Mouse (Mus musculus) intestine, embryonic 15.5 days (tissue): ENCODE measurements around the gene Fam155a. TPM values are rescaled to one million over a fixed set of nuclear protein-coding genes. Genes with fewer than 3 reads are reported as not detected.

Experiments
- ATAC-seq: fragments of 200-750 bp; cut with Nextera tagmentation; 2 replicates; pipeline ENCODE4 v1.8.0; 2017; ENCODE audit warnings: moderate TSS enrichment, moderate library complexity
- H3K27ac ChIP-seq: fragments of 300-500 bp; sonication (generic); 2 replicates; pipeline ENCODE4 v1.5.1; 2015; ENCODE audit warnings: mild to moderate bottlenecking, inconsistent platforms
- H3K27me3 ChIP-seq: fragments of 300-500 bp; sonication (generic); replicated peaks from 2 replicates; pipeline ENCODE4 v1.6.1; 2015; ENCODE audit warnings: inconsistent platforms
- H3K36me3 ChIP-seq: fragments of 300-500 bp; sonication (generic); 2 replicates; pipeline ENCODE4 v1.6.1; 2015; ENCODE audit warnings: inconsistent platforms
- H3K4me1 ChIP-seq: fragments of 300-500 bp; sonication (generic); replicated peaks from 2 replicates; pipeline ENCODE4 v1.6.1; 2015; ENCODE audit warnings: inconsistent platforms
- H3K4me2 ChIP-seq: fragments of 300-500 bp; sonication (generic); replicated peaks from 2 replicates; pipeline ENCODE4 v1.6.1; 2015; ENCODE audit warnings: mild to moderate bottlenecking, inconsistent platforms
- H3K4me3 ChIP-seq: fragments of 300-500 bp; sonication (generic); replicated peaks from 2 replicates; pipeline ENCODE4 v1.5.1; 2015; ENCODE audit warnings: inconsistent platforms
- H3K9ac ChIP-seq: fragments of 300-500 bp; sonication (generic); 2 replicates; pipeline ENCODE4 v1.6.1; 2015; ENCODE audit warnings: inconsistent platforms
- H3K9me3 ChIP-seq: fragments of 300-500 bp; sonication (generic); 2 replicates; pipeline ENCODE4 v1.6.1; 2016; ENCODE audit warnings: inconsistent platforms
- WGBS: fragments of 180-500 bp; shearing (Covaris S2); methylation state at CpG from one replicate; pipeline ENCODE4 v1.1.7; 2015; 5-methylcytosine and 5-hydroxymethylcytosine counted together
- polyA plus RNA-seq: library from polyadenylated mRNA; unstranded; fragments of >200 nt; fragmentation: Nextera tagmentation; extraction: Ambion mirVana; gene quantifications from 2 replicates; pipeline ENCODE4 v1.2.1, GENCODE M21; 2015

The Fam155a gene
- polyA plus RNA-seq, 1 experiment from 2014 or later: 1.4 TPM

- Histone ChIP-seq H3K4me3 (no peak overlapping the region), H3K9me3 (no peaks in the 10 kb centered on the region), H3K27ac (no peak overlapping the region), H3K4me1 (0 out of 2 replicates have a peak, but pooled peaks cover 3% of the 10 kb centered on the region), H3K36me3 (no peaks in the 10 kb centered on the region), H3K9ac (no peak overlapping the region), H3K27me3 (no peaks in the 10 kb centered on the region), H3K4me2 (peak overlapping the region; percentile 42)
- ATAC-seq: peak; percentile 90
- 4% methylated on average over 12 of the region's 12 CpGs for WGBS
Observed at GRCm38 (mm10) chr8:9233326-9233919, 537.5 kb downstream of the Fam155a start.

- Histone ChIP-seq H3K27me3 (no peaks in the 10 kb centered on the region), H3K4me1 (no peaks in the 10 kb centered on the region), H3K36me3 (no peaks in the 10 kb centered on the region), H3K9ac (no peak overlapping the region), H3K27ac (no peak overlapping the region), H3K4me2 (no peak overlapping the region), H3K4me3 (no peak overlapping the region), H3K9me3 (no peaks in the 10 kb centered on the region)
- 33% methylated on average over 19 of the region's 19 CpGs for WGBS
- peak; percentile 78 for ATAC-seq
Observed at GRCm38 (mm10) chr8:9227779-9228464, 543.0 kb downstream of the Fam155a start.

GRCm38 (mm10) chr8:9226767-9227166 is 544.2 kb downstream of the Fam155a start:
- Histone ChIP-seq H3K9ac (no peak overlapping the region), H3K9me3 (no peaks in the 10 kb centered on the region), H3K4me1 (no peaks in the 10 kb centered on the region), H3K4me2 (no peak overlapping the region), H3K27ac (no peak overlapping the region), H3K27me3 (no peaks in the 10 kb centered on the region), H3K4me3 (no peak overlapping the region), H3K36me3 (no peaks in the 10 kb centered on the region)
- 77% methylated on average over 7 of the region's 7 CpGs for WGBS
- no peak for ATAC-seq

GRCm38 (mm10) chr8:9211751-9212150 is 559.2 kb downstream of the Fam155a start:
- Histone ChIP-seq H3K9me3 (no peaks in the 10 kb centered on the region), H3K36me3 (no peaks in the 10 kb centered on the region), H3K9ac (no peak overlapping the region), H3K4me2 (no peak overlapping the region), H3K27ac (no peak overlapping the region), H3K4me1 (no peaks in the 10 kb centered on the region), H3K27me3 (no peaks in the 10 kb centered on the region), H3K4me3 (no peak overlapping the region)
- 57% methylated on average over 4 of the region's 4 CpGs for WGBS
- no peak for ATAC-seq

GRCm38 (mm10) chr8:9207505-9208051 is 563.4 kb downstream of the Fam155a start:
- Histone ChIP-seq H3K9me3 (no peaks in the 10 kb centered on the region), H3K27ac (no peak overlapping the region), H3K4me1 (no peaks in the 10 kb centered on the region), H3K4me2 (no peak overlapping the region), H3K36me3 (no peaks in the 10 kb centered on the region), H3K27me3 (no peaks in the 10 kb centered on the region), H3K4me3 (no peak overlapping the region), H3K9ac (no peak overlapping the region)
- WGBS: 91% methylated on average over 31 of the region's 31 CpGs
- no peak for ATAC-seq

GRCm38 (mm10) chr8:9204345-9205067 is 566.5 kb downstream of the Fam155a start:
- H3K9ac ChIP-seq: no peak overlapping the region
- no peak overlapping the region for H3K4me2 ChIP-seq
- H3K4me3 ChIP-seq: no peak overlapping the region
- no peaks in the 10 kb centered on the region for H3K27me3 ChIP-seq
- no peak for ATAC-seq
- no peaks in the 10 kb centered on the region for H3K4me1 ChIP-seq
- H3K27ac ChIP-seq: no peak overlapping the region
- no peaks in the 10 kb centered on the region for H3K36me3 ChIP-seq
- no peaks in the 10 kb centered on the region for H3K9me3 ChIP-seq
- 71% methylated on average over 10 of the region's 10 CpGs for WGBS

- no peak overlapping the region for H3K4me3 ChIP-seq
- H3K9ac ChIP-seq: no peak overlapping the region
- H3K4me1 ChIP-seq: no peaks in the 10 kb centered on the region
- H3K27ac ChIP-seq: no peak overlapping the region
- H3K4me2 ChIP-seq: no peak overlapping the region
- no peaks in the 10 kb centered on the region for H3K9me3 ChIP-seq
- ATAC-seq: no peak
- 84% methylated on average over 3 of the region's 3 CpGs for WGBS
- no peaks in the 10 kb centered on the region for H3K27me3 ChIP-seq
- H3K36me3 ChIP-seq: no peaks in the 10 kb centered on the region
Observed at GRCm38 (mm10) chr8:9200099-9200498, 570.9 kb downstream of the Fam155a start.

GRCm38 (mm10) chr8:9191682-9192081 is 579.3 kb downstream of the Fam155a start:
- Histone ChIP-seq H3K4me3 (no peak overlapping the region), H3K9me3 (no peaks in the 10 kb centered on the region), H3K4me1 (no peaks in the 10 kb centered on the region), H3K36me3 (no peaks in the 10 kb centered on the region), H3K27me3 (no peaks in the 10 kb centered on the region), H3K4me2 (no peak overlapping the region), H3K27ac (no peak overlapping the region), H3K9ac (no peak overlapping the region)
- ATAC-seq: no peak
- 75% methylated on average over 3 of the region's 3 CpGs for WGBS

GRCm38 (mm10) chr8:9188616-9189015 is 582.3 kb downstream of the Fam155a start:
- no peak for ATAC-seq
- WGBS: 39% methylated on average over 4 of the region's 4 CpGs
- Histone ChIP-seq H3K9me3 (no peaks in the 10 kb centered on the region), H3K9ac (no peak overlapping the region), H3K27ac (no peak overlapping the region), H3K4me3 (no peak overlapping the region), H3K27me3 (no peaks in the 10 kb centered on the region), H3K36me3 (no peaks in the 10 kb centered on the region), H3K4me1 (no peaks in the 10 kb centered on the region), H3K4me2 (no peak overlapping the region)

- no peaks in the 10 kb centered on the region for H3K9me3 ChIP-seq
- H3K27me3 ChIP-seq: no peaks in the 10 kb centered on the region
- no peak overlapping the region for H3K27ac ChIP-seq
- 50% methylated on average over 2 of the region's 2 CpGs for WGBS
- no peak for ATAC-seq
- H3K9ac ChIP-seq: no peak overlapping the region
- no peaks in the 10 kb centered on the region for H3K36me3 ChIP-seq
- H3K4me3 ChIP-seq: no peak overlapping the region
- no peaks in the 10 kb centered on the region for H3K4me1 ChIP-seq
- H3K4me2 ChIP-seq: no peak overlapping the region
Observed at GRCm38 (mm10) chr8:9185200-9185599, 585.8 kb downstream of the Fam155a start.

- H3K4me1 ChIP-seq: no peaks in the 10 kb centered on the region
- 87% methylated on average over 7 of the region's 7 CpGs for WGBS
Observed at GRCm38 (mm10) chr8:9182461-9182860, 588.5 kb downstream of the Fam155a start.

GRCm38 (mm10) chr8:9180686-9181315 is 590.2 kb downstream of the Fam155a start:
- Histone ChIP-seq H3K4me1 (no peaks in the 10 kb centered on the region), H3K27me3 (no peaks in the 10 kb centered on the region), H3K4me2 (no peak overlapping the region), H3K27ac (no peak overlapping the region), H3K36me3 (no peaks in the 10 kb centered on the region), H3K4me3 (no peak overlapping the region), H3K9me3 (no peaks in the 10 kb centered on the region), H3K9ac (no peak overlapping the region)
- ATAC-seq: no peak
- WGBS: 64% methylated on average over 17 of the region's 17 CpGs

More at GRCm38 (mm10) chr8:9182461-9182860, 588.5 kb downstream of the Fam155a start:
- Histone ChIP-seq H3K9ac (no peak overlapping the region), H3K9me3 (no peaks in the 10 kb centered on the region), H3K4me3 (no peak overlapping the region), H3K36me3 (no peaks in the 10 kb centered on the region), H3K27me3 (no peaks in the 10 kb centered on the region), H3K27ac (no peak overlapping the region), H3K4me2 (no peak overlapping the region)
- no peak for ATAC-seq
